Mouse (Mus musculus) bone marrow, adult 2 months (tissue): ENCODE data around the gene Zfp638. TPM values are rescaled to one million over a fixed set of nuclear protein-coding genes. Genes with fewer than 3 reads are reported as not detected.
"Not testable (repeated sequence)": the region's sequence is repeated elsewhere in the genome, so short reads cannot be mapped to it uniquely, and the experiment has no call there.

Experiments
- H3K27ac ChIP-seq: fragments of 200-500 bp; 2 replicates; pipeline ENCODE4 v1.5.1; 2012; ENCODE audit warnings: low read depth, mild to moderate bottlenecking, control low read depth, inconsistent platforms, low read length; ENCODE audit not compliant: control insufficient read depth, poor library complexity, insufficient read depth
- H3K4me1 ChIP-seq: fragments of 200-500 bp; 2 replicates; pipeline ENCODE4 v1.6.1; 2011; ENCODE audit warnings: low read length; ENCODE audit not compliant: control insufficient read depth, insufficient read depth
- H3K4me3 ChIP-seq: fragments of 200-500 bp; replicated peaks from 2 replicates; pipeline ENCODE3; 2011; ENCODE audit warnings: mild to moderate bottlenecking, low read depth, low read length, control low read depth; ENCODE audit not compliant: control insufficient read depth
- CTCF ChIP-seq: fragments of 200-500 bp; IDR thresholded peaks from 2 replicates; pipeline ENCODE4 v1.5.1; 2011; ENCODE audit warnings: low read length, control low read depth; ENCODE audit not compliant: control insufficient read depth, insufficient read depth
- POLR2A ChIP-seq: fragments of 200-500 bp; IDR thresholded peaks from 2 replicates; pipeline ENCODE4 v1.6.1; 2011; ENCODE audit warnings: low read depth, mild to moderate bottlenecking, control low read depth, low read length, borderline replicate concordance; ENCODE audit not compliant: control insufficient read depth
- WGBS: fragments of 180-500 bp; shearing (Covaris S2); methylation state at CpG from one replicate; pipeline ENCODE4 v1.1.7; 2018; 5-methylcytosine and 5-hydroxymethylcytosine counted together
- polyA plus RNA-seq: library from polyadenylated mRNA; stranded (reverse); fragments of >200 nt; gene quantifications from 2 replicates; pipeline ENCODE4 v1.2.4, GENCODE M21; 2011; ENCODE audit warnings: low replicate concordance; ENCODE audit not compliant: missing spikeins, insufficient read depth, insufficient read length

Gene Zfp638
- polyA plus RNA-seq, result 31.7 and 64.9 TPM in 2 replicates

- WGBS, result 0% methylated on average over 50 of the region's 50 CpGs
- TF ChIP-seq CTCF, result no peak
- peak; percentile 48; the same call in 1 of the 2 replicates for TF ChIP-seq POLR2A
- Histone ChIP-seq H3K27ac (peak within 1 kb of the TSS; percentile 65), H3K4me3 (peak within 1 kb of the TSS; percentile 73), H3K4me1 (peaks cover 2% of the 10 kb centered on the region)
Observed at GRCm38 (mm10) chr6:83866954-83867597, at the start of gene Zfp638. Gene Zfp638 (plus strand): TSS chr6:83867109.

- Histone ChIP-seq H3K27ac (no peak overlapping the region), H3K4me3 (no peak overlapping the region), H3K4me1 (no peaks in the 10 kb centered on the region)
- WGBS, result 76% methylated on average over 1 of the region's 1 CpGs
- no peak for TF ChIP-seq CTCF
- TF ChIP-seq POLR2A, result no peak
Observed at GRCm38 (mm10) chr6:83818996-83819395, 47.9 kb upstream of the Zfp638 start.

GRCm38 (mm10) chr6:83820727-83821515 is 46.0 kb upstream of the Zfp638 start:
- Histone ChIP-seq H3K27ac (no peak overlapping the region), H3K4me3 (no peak overlapping the region), H3K4me1 (no peaks in the 10 kb centered on the region)
- TF ChIP-seq POLR2A (no peak), CTCF (no peak)
- 74% methylated on average over 2 of the region's 2 CpGs for WGBS

- H3K4me3 ChIP-seq, result no peak overlapping the region
- TF ChIP-seq CTCF, result no peak
- no peak for TF ChIP-seq POLR2A
- H3K4me1 ChIP-seq, result no peaks in the 10 kb centered on the region
- H3K27ac ChIP-seq, result no peak overlapping the region
- WGBS, result 74% methylated on average over 2 of the region's 2 CpGs
Observed at GRCm38 (mm10) chr6:83821856-83822255, 45.1 kb upstream of the Zfp638 start.

GRCm38 (mm10) chr6:83830941-83831605 is 35.8 kb upstream of the Zfp638 start:
- Histone ChIP-seq H3K4me1 (no peaks in the 10 kb centered on the region), H3K27ac (peak overlapping the region; percentile 75), H3K4me3 (peak overlapping the region; percentile 55)
- WGBS, result 6% methylated on average over 35 of the region's 35 CpGs
- TF ChIP-seq CTCF (no peak), POLR2A (no peak)

GRCm38 (mm10) chr6:83831606-83832123 is 35.2 kb upstream of the Zfp638 start, which contains the start of gene Paip2b:
Gene Paip2b (minus strand): TSS chr6:83831741.
- under 1% methylated on average over 37 of the region's 37 CpGs for WGBS
- H3K4me3 ChIP-seq, result peak within 1 kb of the TSS; percentile 55
- peak within 1 kb of the TSS; percentile 75 for H3K27ac ChIP-seq
- TF ChIP-seq CTCF (no peak; the same call in 1 of the 2 replicates), POLR2A (peak; percentile 92; the same call in 1 of the 2 replicates)
- H3K4me1 ChIP-seq, result no peaks in the 10 kb centered on the region

- not testable (repeated sequence) for H3K27ac ChIP-seq, H3K4me1 ChIP-seq, H3K4me3 ChIP-seq
- 95% methylated on average over 1 of the region's 1 CpGs for WGBS
Observed at GRCm38 (mm10) chr6:83832393-83832792, 34.5 kb upstream of the Zfp638 start.

GRCm38 (mm10) chr6:83836826-83837225 is 30.1 kb upstream of the Zfp638 start:
- 89% methylated on average over 2 of the region's 2 CpGs for WGBS
- no peak overlapping the region for H3K4me3 ChIP-seq
- no peak overlapping the region for H3K27ac ChIP-seq
- no peak for TF ChIP-seq POLR2A
- no peak for TF ChIP-seq CTCF
- no peaks in the 10 kb centered on the region for H3K4me1 ChIP-seq
